In the genomic region with DNA sequence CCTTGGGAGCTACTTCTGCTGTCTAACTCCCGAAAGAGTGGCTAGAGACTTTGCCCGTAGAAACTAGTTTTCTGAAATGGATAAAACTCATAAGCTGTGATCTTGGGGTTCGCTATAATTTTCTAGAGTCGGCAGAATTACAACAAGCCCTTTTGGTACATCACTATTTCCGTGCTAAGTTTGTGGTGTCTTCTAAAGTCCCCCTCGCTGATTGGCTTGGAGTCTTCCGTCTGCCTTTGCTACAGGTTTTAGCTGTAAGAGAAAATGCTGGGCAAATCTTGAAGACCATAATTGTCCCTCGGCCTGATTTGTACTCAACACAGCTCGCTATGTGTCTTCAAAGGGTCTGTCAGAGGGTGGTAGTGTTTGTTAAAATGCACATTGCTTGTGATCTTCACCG, we compare ENCODE assay signal across 16 mouse cellular contexts.
"Had no signal": no experiment of that assay in that cellular context is flagged by ENCODE, and none has a peak within 500 bp of the region (broad histone marks: within the 10 kb centered on the region; RNA-seq: fewer than 3 reads in every experiment).

No protein-coding gene starts in this region.

- H3K27me3 ChIP-seq: liver, embryonic 12.5 days had no signal

- H3K9ac ChIP-seq: limb, embryonic 13.5 days; liver, embryonic 12.5 days; liver, embryonic 15.5 days; lung, embryonic 15.5 days had no signal

- ATAC-seq: liver, embryonic 12.5 days had no signal

- H3K9me3 ChIP-seq: limb, embryonic 13.5 days; liver, embryonic 12.5 days; liver, embryonic 15.5 days; lung, embryonic 15.5 days had no signal

- H3K4me3 ChIP-seq: limb, embryonic 13.5 days; liver, embryonic 12.5 days; liver, embryonic 15.5 days; lung, embryonic 15.5 days had no signal

- H3K4me1 ChIP-seq: liver, embryonic 15.5 days had no signal

- DNase-seq: kidney, adult 18-20 months; kidney, adult 9 months; kidney, postnatal 14 days; kidney, postnatal 4 days; layer of hippocampus, adult 9-11 months; liver; lung, adult 18-20 months; lung, postnatal 10 days; midbrain, embryonic 14.5 days; thymus, adult 18-20 months; thymus, postnatal 36 days had no signal

- H3K27ac ChIP-seq: limb, embryonic 13.5 days; liver, embryonic 12.5 days; liver, embryonic 15.5 days; lung, embryonic 15.5 days; macrophage had no signal

- H3K4me2 ChIP-seq: limb, embryonic 13.5 days; liver, embryonic 12.5 days; liver, embryonic 15.5 days; lung, embryonic 15.5 days had no signal

- H3K36me3 ChIP-seq: liver, embryonic 12.5 days; liver, embryonic 15.5 days; lung, embryonic 15.5 days had no signal
